Mouse (Mus musculus): ENCODE data around the gene Carm1. TPM values are rescaled to one million over a fixed set of nuclear protein-coding genes. Genes with fewer than 3 reads are reported as not detected.

Gene Carm1
- 46.9 and 60.3 TPM in 2 replicates for polyA plus RNA-seq (2014; fragmentation: Nextera tagmentation; extraction: Ambion mirVana)

DNA sequence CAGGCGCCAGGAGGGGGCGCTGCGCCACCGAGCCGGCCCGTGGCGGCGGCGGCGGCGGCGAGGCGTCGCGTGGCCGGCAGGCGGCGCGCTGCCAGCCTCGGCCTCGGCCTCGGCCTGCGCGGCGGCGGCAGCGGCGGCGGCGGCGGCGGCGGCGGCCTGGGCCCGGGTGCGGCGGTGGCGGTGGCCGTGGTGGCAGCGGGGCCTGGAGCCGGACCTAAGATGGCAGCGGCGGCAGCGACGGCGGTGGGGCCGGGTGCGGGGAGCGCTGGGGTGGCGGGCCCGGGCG is at the start of gene Carm1:
TSS of gene Carm1 (plus strand) at position 106 of the 286 bp plus-strand sequence.
- peak within 1 kb of the TSS; percentile 84 for H3K4me3 ChIP-seq (ENCODE audit: low read length)
- no peaks in the 10 kb centered on the region for H3K9me3 ChIP-seq (ENCODE audit: control insufficient read depth, low read length)
- H3K27ac ChIP-seq (ENCODE audit: low read depth, low read length), result peak within 1 kb of the TSS; percentile 98
- peak within 1 kb of the TSS; percentile 64 for H3K4me2 ChIP-seq (replicated peaks; ENCODE audit: low read depth, low read length)
- peaks cover 19% of the 10 kb centered on the region; the same call in 1 of the 2 replicates for H3K36me3 ChIP-seq (ENCODE audit: control insufficient read depth, insufficient read depth, low read length)
- WGBS, result 0% methylated on average over 29 of the region's 52 CpGs
- no peak for ATAC-seq (ENCODE audit: low FRiP score, low TSS enrichment)
- peaks cover 16% of the 10 kb centered on the region; the same call in 1 of the 2 replicates for H3K4me1 ChIP-seq (ENCODE audit: control insufficient read depth, insufficient read depth, low read length)
- H3K27me3 ChIP-seq (ENCODE audit: control insufficient read depth, insufficient read depth, low read length), result no peaks in the 10 kb centered on the region
- peak within 1 kb of the TSS; percentile 99 for H3K9ac ChIP-seq (ENCODE audit: low read depth, low read length)

DNA sequence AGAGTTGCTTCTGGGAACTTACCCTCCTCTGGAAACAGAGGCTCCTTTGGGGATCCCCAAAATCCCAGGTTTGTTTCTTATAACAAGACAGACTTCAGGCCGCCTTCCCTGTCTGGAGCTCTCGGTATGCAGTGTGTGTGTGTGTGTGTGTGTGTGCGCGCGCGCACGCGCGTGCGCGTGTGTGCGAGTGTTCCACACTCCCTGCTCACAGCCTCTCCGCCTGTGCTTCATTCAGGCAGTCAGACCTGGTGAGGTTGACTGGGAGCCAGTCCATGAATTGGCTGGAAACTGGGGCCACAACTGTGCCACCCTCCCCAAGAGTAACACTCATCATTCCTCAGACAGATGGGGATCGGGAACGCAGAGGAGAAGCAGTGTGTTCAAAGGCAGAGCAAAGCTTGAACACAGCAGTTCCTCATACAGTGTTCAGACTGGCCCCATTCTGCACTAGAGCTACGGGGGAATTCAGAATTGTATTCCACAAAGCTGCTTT is 49.6 kb upstream of the Carm1 start:
- Histone ChIP-seq H3K4me3 (ENCODE audit: low read length) (no peak overlapping the region), H3K27ac (ENCODE audit: low read depth, low read length) (no peak overlapping the region), H3K4me2 (replicated peaks; ENCODE audit: low read depth, low read length) (no peak overlapping the region), H3K4me1 (ENCODE audit: control insufficient read depth, insufficient read depth, low read length) (no peaks in the 10 kb centered on the region), H3K9ac (ENCODE audit: low read depth, low read length) (no peak overlapping the region), H3K9me3 (ENCODE audit: control insufficient read depth, low read length) (no peaks in the 10 kb centered on the region), H3K36me3 (ENCODE audit: control insufficient read depth, insufficient read depth, low read length) (peaks cover 20% of the 10 kb centered on the region), H3K27me3 (ENCODE audit: control insufficient read depth, insufficient read depth, low read length) (no peaks in the 10 kb centered on the region)
- no peak for ATAC-seq (ENCODE audit: low FRiP score, low TSS enrichment)
- 91% methylated on average over 16 of the region's 16 CpGs for WGBS

DNA sequence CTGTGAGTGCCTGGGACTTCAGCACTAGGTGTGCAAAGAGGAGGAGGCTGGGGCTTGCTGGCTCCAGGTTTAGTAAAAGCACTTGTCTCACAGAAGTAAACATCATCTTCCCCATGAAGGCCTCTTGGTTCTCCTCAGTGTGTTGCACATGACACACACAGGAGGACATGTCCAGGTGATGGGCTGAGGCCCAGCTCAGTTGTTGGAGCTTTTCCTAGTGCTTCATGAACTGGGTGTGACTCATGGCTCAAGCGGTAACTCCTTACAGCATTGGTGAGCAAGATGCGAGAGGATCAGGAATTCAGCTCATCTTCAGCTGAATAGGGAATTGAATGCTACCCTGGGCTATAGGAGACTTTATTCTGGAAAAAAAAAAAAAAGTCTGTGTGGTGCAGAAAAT is 49.0 kb upstream of the Carm1 start:
- Histone ChIP-seq H3K27ac (ENCODE audit: low read depth, low read length) (no peak overlapping the region), H3K4me1 (ENCODE audit: control insufficient read depth, insufficient read depth, low read length) (no peaks in the 10 kb centered on the region), H3K36me3 (ENCODE audit: control insufficient read depth, insufficient read depth, low read length) (peaks cover 20% of the 10 kb centered on the region), H3K4me2 (replicated peaks; ENCODE audit: low read depth, low read length) (no peak overlapping the region), H3K9ac (ENCODE audit: low read depth, low read length) (no peak overlapping the region), H3K9me3 (ENCODE audit: control insufficient read depth, low read length) (no peaks in the 10 kb centered on the region), H3K27me3 (ENCODE audit: control insufficient read depth, insufficient read depth, low read length) (no peaks in the 10 kb centered on the region), H3K4me3 (ENCODE audit: low read length) (no peak overlapping the region)
- no peak for ATAC-seq (ENCODE audit: low FRiP score, low TSS enrichment)
- WGBS, result 98% methylated on average over 2 of the region's 2 CpGs

DNA sequence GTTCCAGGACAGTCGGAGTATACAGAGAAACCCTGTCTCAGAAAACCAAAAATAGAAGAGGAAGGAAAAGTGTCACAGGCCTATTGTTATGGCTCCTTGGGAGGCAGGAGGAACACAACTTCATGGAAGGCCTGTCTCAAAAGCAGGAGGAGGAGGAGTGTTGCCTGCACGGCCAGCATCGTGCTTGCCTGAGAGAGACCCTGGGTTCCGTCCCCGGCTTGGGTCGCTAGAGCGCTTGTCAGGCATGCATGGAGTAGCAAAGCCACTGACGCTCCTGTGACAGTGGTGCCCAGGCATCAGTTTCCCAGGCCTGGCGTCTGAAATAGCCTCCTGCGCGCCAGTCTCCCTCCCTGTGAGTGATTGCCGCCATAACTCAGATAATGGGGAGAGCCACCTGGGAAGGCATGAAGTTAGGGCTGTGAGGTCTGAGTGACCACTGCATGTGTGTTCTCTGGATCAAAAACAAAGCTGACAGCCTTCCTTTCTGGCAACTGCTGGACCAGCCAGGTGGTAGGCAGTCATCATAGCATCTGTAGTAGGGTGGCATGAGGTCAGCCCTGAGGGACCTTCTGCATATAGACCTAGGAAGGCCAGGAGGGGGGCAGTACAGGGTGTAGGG is 48.3 kb upstream of the Carm1 start:
- H3K9ac ChIP-seq (ENCODE audit: low read depth, low read length), result no peak overlapping the region
- WGBS, result 82% methylated on average over 12 of the region's 12 CpGs
- no peak for ATAC-seq (ENCODE audit: low FRiP score, low TSS enrichment)
- H3K27ac ChIP-seq (ENCODE audit: low read depth, low read length), result no peak overlapping the region
- H3K9me3 ChIP-seq (ENCODE audit: control insufficient read depth, low read length), result no peaks in the 10 kb centered on the region
- H3K36me3 ChIP-seq (ENCODE audit: control insufficient read depth, insufficient read depth, low read length), result peaks cover 24% of the 10 kb centered on the region
- H3K27me3 ChIP-seq (ENCODE audit: control insufficient read depth, insufficient read depth, low read length), result no peaks in the 10 kb centered on the region
- H3K4me1 ChIP-seq (ENCODE audit: control insufficient read depth, insufficient read depth, low read length), result no peaks in the 10 kb centered on the region
- no peak overlapping the region for H3K4me3 ChIP-seq (ENCODE audit: low read length)
- H3K4me2 ChIP-seq (replicated peaks; ENCODE audit: low read depth, low read length), result no peak overlapping the region

DNA sequence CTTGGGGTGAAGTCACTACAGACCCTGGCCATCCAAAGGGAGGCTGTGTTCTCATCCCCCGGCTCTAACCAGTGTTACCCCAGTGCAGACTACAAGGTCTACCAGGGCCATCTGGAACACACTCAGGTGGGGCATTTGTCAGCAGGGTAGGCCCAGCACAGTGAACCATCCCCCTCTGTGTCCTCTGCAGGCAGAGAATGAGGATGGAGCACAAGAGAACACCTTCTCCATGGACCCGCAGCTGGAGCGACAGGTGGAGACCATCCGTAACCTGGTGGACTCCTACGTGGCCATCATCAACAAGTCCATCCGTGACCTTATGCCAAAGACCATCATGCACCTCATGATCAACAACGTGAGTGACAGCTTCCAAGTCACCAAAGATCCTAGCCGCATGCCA is 43.3 kb upstream of the Carm1 start:
- no peak overlapping the region for H3K27ac ChIP-seq (ENCODE audit: low read depth, low read length)
- no peak overlapping the region for H3K4me3 ChIP-seq (ENCODE audit: low read length)
- no peaks in the 10 kb centered on the region for H3K9me3 ChIP-seq (ENCODE audit: control insufficient read depth, low read length)
- no peaks in the 10 kb centered on the region for H3K27me3 ChIP-seq (ENCODE audit: control insufficient read depth, insufficient read depth, low read length)
- 96% methylated on average over 8 of the region's 8 CpGs for WGBS
- peaks cover 57% of the 10 kb centered on the region for H3K36me3 ChIP-seq (ENCODE audit: control insufficient read depth, insufficient read depth, low read length)
- ATAC-seq (ENCODE audit: low FRiP score, low TSS enrichment), result no peak
- H3K9ac ChIP-seq (ENCODE audit: low read depth, low read length), result no peak overlapping the region
- H3K4me2 ChIP-seq (replicated peaks; ENCODE audit: low read depth, low read length), result no peak overlapping the region
- H3K4me1 ChIP-seq (ENCODE audit: control insufficient read depth, insufficient read depth, low read length), result peaks cover 10% of the 10 kb centered on the region

DNA sequence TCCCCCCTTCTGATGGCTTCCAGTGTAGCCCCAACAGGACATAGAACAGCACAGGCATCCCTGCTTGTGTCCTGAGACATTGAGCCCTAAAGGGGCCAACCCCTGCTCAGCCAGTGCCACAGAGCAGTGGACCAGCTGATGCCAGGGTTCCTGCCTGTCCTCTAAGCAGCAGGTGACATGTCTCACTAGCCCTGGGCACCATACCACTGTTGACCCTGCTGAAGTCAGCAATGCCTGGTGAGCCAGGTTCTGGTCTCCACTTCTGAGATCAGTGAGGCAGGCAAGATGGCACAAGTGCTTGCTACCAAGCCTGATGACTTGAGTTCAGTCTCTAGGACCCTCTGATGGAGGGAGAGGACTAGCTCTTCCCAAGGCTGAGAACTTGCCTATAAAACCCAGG is 40.9 kb upstream of the Carm1 start:
- ATAC-seq (ENCODE audit: low FRiP score, low TSS enrichment), result no peak
- Histone ChIP-seq H3K4me1 (ENCODE audit: control insufficient read depth, insufficient read depth, low read length) (peaks cover 20% of the 10 kb centered on the region), H3K36me3 (ENCODE audit: control insufficient read depth, insufficient read depth, low read length) (peaks cover 52% of the 10 kb centered on the region), H3K4me2 (replicated peaks; ENCODE audit: low read depth, low read length) (no peak overlapping the region), H3K9me3 (ENCODE audit: control insufficient read depth, low read length) (no peaks in the 10 kb centered on the region), H3K27ac (ENCODE audit: low read depth, low read length) (no peak overlapping the region), H3K9ac (ENCODE audit: low read depth, low read length) (no peak overlapping the region), H3K4me3 (ENCODE audit: low read length) (no peak overlapping the region), H3K27me3 (ENCODE audit: control insufficient read depth, insufficient read depth, low read length) (no peaks in the 10 kb centered on the region)

DNA sequence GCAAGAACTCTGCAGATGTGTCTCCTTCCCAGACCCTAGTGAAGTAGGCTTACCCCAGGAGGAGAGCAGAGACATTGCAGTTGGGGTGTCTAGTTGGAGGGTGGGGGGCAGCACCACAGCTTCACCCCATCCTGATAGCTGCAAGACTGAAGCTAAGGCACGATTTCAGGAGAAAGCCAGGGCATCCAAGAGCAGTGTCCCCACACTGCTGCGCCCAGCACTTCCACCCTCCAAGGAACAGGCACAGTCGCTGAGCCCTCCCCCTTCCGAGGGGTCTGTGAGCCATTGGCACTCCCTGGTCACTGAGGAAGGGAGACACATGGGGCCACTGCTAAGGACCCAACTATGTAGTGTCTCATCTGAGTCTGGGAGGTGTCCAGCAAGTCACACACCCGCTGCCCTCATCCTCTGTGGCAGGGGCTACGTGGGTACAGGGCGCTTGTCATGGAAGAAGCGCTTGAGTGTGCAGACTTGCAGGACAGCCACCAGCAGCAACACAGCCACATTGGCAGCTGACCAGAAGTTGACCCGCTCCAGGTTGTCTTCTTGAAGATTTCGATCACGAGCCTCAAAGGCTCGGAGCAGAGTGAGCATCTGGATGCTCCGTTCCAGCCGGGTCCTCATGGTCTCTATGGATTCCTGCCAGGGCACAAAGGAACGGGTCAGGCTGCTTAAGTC is 38.8 kb upstream of the Carm1 start:
- H3K4me2 ChIP-seq (replicated peaks; ENCODE audit: low read depth, low read length), result no peak overlapping the region; the same call in 1 of the 2 replicates
- no peaks in the 10 kb centered on the region for H3K9me3 ChIP-seq (ENCODE audit: control insufficient read depth, low read length)
- H3K4me1 ChIP-seq (ENCODE audit: control insufficient read depth, insufficient read depth, low read length), result peaks cover 20% of the 10 kb centered on the region
- H3K36me3 ChIP-seq (ENCODE audit: control insufficient read depth, insufficient read depth, low read length), result peaks cover 52% of the 10 kb centered on the region
- ATAC-seq (ENCODE audit: low FRiP score, low TSS enrichment), result no peak
- H3K9ac ChIP-seq (ENCODE audit: low read depth, low read length), result no peak overlapping the region
- 85% methylated on average over 15 of the region's 15 CpGs for WGBS
- H3K27ac ChIP-seq (ENCODE audit: low read depth, low read length), result peak overlapping the region; percentile 62; the same call in 1 of the 2 replicates
- H3K4me3 ChIP-seq (ENCODE audit: low read length), result no peak overlapping the region
- no peaks in the 10 kb centered on the region for H3K27me3 ChIP-seq (ENCODE audit: control insufficient read depth, insufficient read depth, low read length)

DNA sequence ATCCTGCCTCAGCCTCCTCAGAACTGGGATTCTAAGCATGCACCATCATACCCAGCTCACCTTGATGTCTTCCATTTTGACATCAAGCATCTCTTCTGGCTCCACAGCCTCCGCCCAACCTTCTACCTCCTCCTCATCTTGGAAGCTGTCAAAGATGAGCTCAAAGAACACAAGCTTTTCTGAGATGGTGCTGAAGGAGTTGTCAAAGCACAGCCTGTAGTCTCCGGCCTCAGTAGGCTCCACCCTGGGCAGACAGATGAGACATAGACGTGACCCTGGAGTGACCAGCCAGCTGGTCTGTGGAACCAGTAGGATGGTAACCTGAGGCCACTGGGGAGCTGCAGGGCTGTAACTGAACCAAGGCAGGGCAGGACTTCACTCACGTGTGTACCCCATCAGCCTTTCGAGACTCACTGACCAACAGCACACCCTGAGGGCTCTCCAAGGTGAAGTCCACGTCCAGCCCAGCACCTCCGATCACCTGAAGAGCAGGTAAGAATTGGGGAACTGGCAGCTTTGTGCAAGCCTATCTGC is 37.8 kb upstream of the Carm1 start:
- Histone ChIP-seq H3K4me3 (ENCODE audit: low read length) (peak overlapping the region; percentile 72), H3K27me3 (ENCODE audit: control insufficient read depth, insufficient read depth, low read length) (no peaks in the 10 kb centered on the region), H3K4me2 (replicated peaks; ENCODE audit: low read depth, low read length) (peak overlapping the region; percentile 58), H3K36me3 (ENCODE audit: control insufficient read depth, insufficient read depth, low read length) (peaks cover 45% of the 10 kb centered on the region), H3K9me3 (ENCODE audit: control insufficient read depth, low read length) (no peaks in the 10 kb centered on the region), H3K4me1 (ENCODE audit: control insufficient read depth, insufficient read depth, low read length) (peaks cover 20% of the 10 kb centered on the region), H3K27ac (ENCODE audit: low read depth, low read length) (no peak overlapping the region), H3K9ac (ENCODE audit: low read depth, low read length) (peak overlapping the region; percentile 74; the same call in 1 of the 2 replicates)
- ATAC-seq (ENCODE audit: low FRiP score, low TSS enrichment), result no peak
- WGBS, result 53% methylated on average over 7 of the region's 7 CpGs

Data from kidney, embryonic 14.5 days (tissue).